Mouse (Mus musculus) lung, postnatal 0 days (tissue): ENCODE data around the gene Il21r.

Experiments used
- CTCF ChIP-seq: IDR thresholded peaks from 2 replicates; pipeline ENCODE4 v1.5.1; 2016; ENCODE audit warnings: antibody characterized with exemption, mild to moderate bottlenecking
- EP300 ChIP-seq: IDR thresholded peaks from 2 replicates; pipeline ENCODE4 v1.6.1; 2016; ENCODE audit warnings: antibody characterized with exemption, mild to moderate bottlenecking, control low read depth

DNA sequence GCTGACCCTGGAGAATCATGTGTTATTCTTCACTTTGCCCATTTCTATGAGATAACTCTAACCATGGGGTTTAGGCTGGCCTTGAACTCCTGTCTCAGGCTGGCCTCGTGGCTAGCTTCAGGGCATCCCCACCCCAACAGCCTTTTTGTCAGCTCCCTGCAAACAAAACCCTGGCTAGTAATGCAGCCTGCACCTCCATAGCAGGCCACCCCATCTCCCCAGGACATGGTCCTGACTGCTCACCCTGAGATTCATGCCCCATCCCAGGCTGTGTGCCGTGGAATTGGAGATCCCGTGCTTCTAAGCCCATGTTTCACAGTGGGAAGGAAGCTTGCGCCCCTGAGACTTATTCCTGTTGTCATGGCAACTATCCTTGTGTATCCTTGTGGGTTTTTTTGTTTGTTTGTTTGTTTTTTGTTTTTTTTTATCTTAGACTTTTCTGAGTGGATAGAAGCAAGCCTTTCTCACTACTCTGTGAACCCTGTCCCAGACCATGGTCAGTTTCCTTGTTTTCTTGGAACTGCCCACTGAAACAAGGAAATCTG lies 44.8 kb upstream of the Il21r start:
- TF ChIP-seq CTCF (no peak), EP300 (no peak)
